In the genomic region with DNA sequence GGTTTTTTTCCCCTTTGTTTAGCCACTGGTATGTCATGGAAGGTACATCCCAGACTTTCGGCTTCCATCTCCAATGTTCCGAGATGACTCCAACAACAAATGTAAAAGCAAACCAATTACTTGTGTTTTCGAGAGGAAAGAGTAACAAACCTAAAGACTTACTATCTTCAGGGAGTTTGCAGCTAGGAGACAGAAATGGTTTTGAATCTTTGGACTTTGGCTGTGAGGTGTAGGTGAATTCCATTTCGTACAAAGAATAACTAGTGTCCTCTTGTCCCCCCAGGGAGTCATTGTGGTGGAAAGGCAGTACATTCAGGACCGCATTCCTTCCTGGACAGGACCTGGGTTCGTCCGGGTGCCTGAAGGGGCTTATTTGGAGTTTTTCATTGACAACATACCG, we compare ENCODE assay signal across 25 mouse cellular contexts. TPM values are rescaled to one million over a fixed set of nuclear protein-coding genes. Genes with fewer than 3 reads are reported as not detected.
"Had no signal": no experiment of that assay in that cellular context is flagged by ENCODE, and none has a peak within 500 bp of the region (broad histone marks: within the 10 kb centered on the region; RNA-seq: fewer than 3 reads in every experiment).

No protein-coding gene starts in this region.

- H3K9ac ChIP-seq: lung, embryonic 14.5 days; midbrain, embryonic 12.5 days; neural tube, embryonic 13.5 days; neural tube, embryonic 15.5 days had no signal

- H3K9me3 ChIP-seq: midbrain, embryonic 10.5 days; midbrain, embryonic 12.5 days; neural tube, embryonic 13.5 days; neural tube, embryonic 15.5 days had no signal

- H3K36me3 ChIP-seq: midbrain, embryonic 10.5 days; midbrain, embryonic 12.5 days; neural tube, embryonic 13.5 days; neural tube, embryonic 15.5 days had no signal

- ATAC-seq: midbrain, embryonic 16.5 days had no signal

- H3K27ac ChIP-seq: midbrain, embryonic 10.5 days; midbrain, embryonic 12.5 days; neural tube, embryonic 13.5 days; neural tube, embryonic 15.5 days had no signal

- H3K4me3 ChIP-seq: midbrain, embryonic 10.5 days; midbrain, embryonic 12.5 days; myocyte; neural tube, embryonic 13.5 days; neural tube, embryonic 15.5 days had no signal

- H3K27me3 ChIP-seq: midbrain, embryonic 12.5 days; neural tube, embryonic 13.5 days; neural tube, embryonic 15.5 days had no signal

- H3K4me1 ChIP-seq: midbrain, embryonic 12.5 days had no signal

- DNase-seq: lung, adult 18-20 months; lung, embryonic 14.5 days; lung, postnatal 10 days; lung, postnatal 4 days; midbrain, embryonic 14.5 days; retina, postnatal 1 day; right cerebral cortex, adult 18-20 months; right cerebral cortex, postnatal 25 days; right cerebral cortex, postnatal 4 days; spleen, adult 18-20 months; thymus, adult 18-20 months; thymus, postnatal 14 days; thymus, postnatal 36 days had no signal

- H3K4me2 ChIP-seq: lung, embryonic 14.5 days; midbrain, embryonic 12.5 days; neural tube, embryonic 13.5 days; neural tube, embryonic 15.5 days had no signal

RNA-seq across cellular contexts. Expression of a gene that starts 58.0 kb away (rescaled TPM):
- polyA plus RNA-seq: lung, embryonic 14.5 days; lung, embryonic 16.5 days; midbrain, embryonic 10.5 days; midbrain, embryonic 12.5 days; midbrain, embryonic 14.5 days; midbrain, embryonic 16.5 days; myocyte; neural tube, embryonic 11.5 days; neural tube, embryonic 13.5 days; neural tube, embryonic 15.5 days; small intestine, adult 2 months; stomach, embryonic 14.5 days; stomach, embryonic 16.5 days; thymus, postnatal 0 days had no signal
